Mouse (Mus musculus) embryonic facial prominence, embryonic 10.5 days (tissue): ENCODE measurements around the gene Macrod2. TPM values are rescaled to one million over a fixed set of nuclear protein-coding genes. Genes with fewer than 3 reads are reported as not detected.

ENCODE experiments used
- DNase-seq: peaks from one replicate; pipeline ENCODE4 v3.0.0-alpha.2; 2017; ENCODE audit warnings: low spot score
- H3K27ac ChIP-seq: fragments of 300-500 bp; sonication (generic); replicated peaks from 2 replicates; pipeline ENCODE4 v1.5.1; 2016; ENCODE audit warnings: mild to moderate bottlenecking
- H3K27me3 ChIP-seq: fragments of 300-500 bp; sonication (generic); replicated peaks from 2 replicates; pipeline ENCODE4 v1.6.1; 2016; ENCODE audit warnings: low read depth, mild to moderate bottlenecking; ENCODE audit not compliant: poor library complexity, severe bottlenecking
- H3K36me3 ChIP-seq: fragments of 300-500 bp; sonication (generic); replicated peaks from 2 replicates; pipeline ENCODE4 v1.6.1; 2016; ENCODE audit warnings: mild to moderate bottlenecking, moderate library complexity
- H3K4me1 ChIP-seq: fragments of 300-500 bp; sonication (generic); 2 replicates; pipeline ENCODE4 v1.6.1; 2016
- H3K4me3 ChIP-seq: fragments of 300-500 bp; sonication (generic); 2 replicates; pipeline ENCODE4 v1.5.1; 2016; ENCODE audit warnings: mild to moderate bottlenecking, moderate library complexity
- H3K9me3 ChIP-seq: fragments of 300-500 bp; sonication (generic); 2 replicates; pipeline ENCODE4 v1.6.1; 2016; ENCODE audit warnings: mild to moderate bottlenecking
- WGBS: fragments of 180-500 bp; shearing (Covaris S2); methylation state at CpG from one replicate; pipeline ENCODE4 v1.1.7; 2016; 5-methylcytosine and 5-hydroxymethylcytosine counted together
- polyA plus RNA-seq: library from polyadenylated mRNA; unstranded; fragments of >200 nt; fragmentation: Nextera tagmentation; extraction: Ambion mirVana; gene quantifications from 2 replicates; pipeline ENCODE4 v1.2.1, GENCODE M21; 2016

Macrod2 gene
- polyA plus RNA-seq, 1 experiment from 2014 or later = 25.8 TPM

DNA sequence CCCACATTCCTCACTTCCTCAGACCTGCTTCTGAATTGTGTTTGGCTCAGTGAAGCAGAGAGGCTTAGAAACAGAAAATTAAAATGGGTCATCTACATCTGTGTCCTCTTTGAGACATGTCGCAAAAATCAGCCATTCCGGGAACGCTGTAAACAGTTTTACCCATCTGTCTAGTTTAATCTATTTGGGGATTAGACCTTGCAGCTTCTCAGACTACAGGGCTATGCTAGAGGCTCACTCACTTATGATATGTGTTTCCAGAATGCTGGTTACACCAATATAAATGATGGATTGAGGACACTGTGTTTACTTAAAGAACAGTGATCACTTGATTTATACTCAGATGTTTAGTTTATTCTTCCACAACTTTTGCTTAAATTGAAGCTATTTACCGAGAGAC lies 1475.8 kb downstream of the Macrod2 start:
- no peaks in the 10 kb centered on the region for H3K36me3 ChIP-seq
- no peak overlapping the region for H3K27ac ChIP-seq
- WGBS = 92% methylated on average over 4 of the region's 4 CpGs
- H3K4me1 ChIP-seq = no peaks in the 10 kb centered on the region
- no peak overlapping the region for H3K4me3 ChIP-seq
- no peaks in the 10 kb centered on the region for H3K27me3 ChIP-seq
- no peaks in the 10 kb centered on the region for H3K9me3 ChIP-seq
- DNase-seq = no peak

DNA sequence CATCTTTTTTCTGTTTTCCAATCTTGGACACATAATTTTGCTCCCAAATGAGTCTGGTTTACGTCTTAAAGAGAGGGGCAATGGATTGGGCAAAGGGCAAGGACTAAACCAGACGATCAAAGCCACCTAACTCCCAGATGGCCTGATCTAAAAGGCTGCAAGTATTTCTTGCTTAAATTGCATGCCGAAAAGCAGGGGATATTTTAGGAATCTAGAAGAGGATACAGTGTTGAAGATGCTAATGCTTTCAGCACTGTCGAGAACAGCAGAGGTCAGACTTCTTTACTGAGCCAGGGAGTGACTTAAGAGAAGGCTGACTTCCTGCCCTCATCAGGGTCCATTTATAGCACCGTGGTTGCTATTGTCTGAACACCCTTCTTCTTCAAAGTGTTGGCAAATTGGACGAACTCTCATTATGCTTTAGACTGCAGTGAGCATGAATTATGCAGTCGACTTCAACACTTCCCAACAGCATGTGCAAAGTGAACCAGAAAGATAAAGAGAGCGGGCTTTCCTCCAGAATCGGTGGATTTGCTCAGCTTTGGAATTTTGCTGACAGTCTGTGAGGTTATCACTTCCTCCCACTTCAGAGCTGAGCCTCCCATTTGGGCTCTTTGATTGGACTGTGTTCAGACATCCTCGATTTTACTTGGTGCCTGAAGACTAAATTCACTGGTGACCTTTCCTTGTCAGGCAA lies 1481.2 kb downstream of the Macrod2 start:
- Histone ChIP-seq H3K4me1 (peaks cover 12% of the 10 kb centered on the region), H3K36me3 (no peaks in the 10 kb centered on the region), H3K27ac (peak overlapping the region; percentile 40; the same call in 1 of the 2 replicates), H3K27me3 (no peaks in the 10 kb centered on the region), H3K4me3 (no peak overlapping the region), H3K9me3 (no peaks in the 10 kb centered on the region)
- 55% methylated on average over 10 of the region's 10 CpGs for WGBS
- DNase-seq = no peak

DNA sequence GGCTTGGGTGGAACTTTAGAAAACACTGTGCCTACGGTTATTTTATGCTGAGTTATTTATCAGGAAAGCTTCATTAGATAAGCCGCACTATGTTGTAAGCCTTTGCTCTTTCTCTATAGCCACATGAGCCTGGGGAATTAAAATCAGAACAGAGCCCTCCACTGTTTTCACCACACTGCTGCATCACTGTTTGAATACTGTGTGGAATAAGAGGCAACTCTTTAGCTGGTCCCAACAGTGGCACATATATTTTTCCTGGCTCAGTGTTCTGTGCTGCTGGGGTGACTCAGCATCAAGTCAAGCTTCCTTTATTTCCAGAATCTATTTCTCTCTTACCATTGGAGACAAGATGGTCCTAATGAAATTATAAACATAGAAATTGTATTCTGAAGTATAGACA lies 1481.8 kb downstream of the Macrod2 start:
- no peaks in the 10 kb centered on the region for H3K9me3 ChIP-seq
- no peak for DNase-seq
- WGBS = 89% methylated on average over 2 of the region's 2 CpGs

DNA sequence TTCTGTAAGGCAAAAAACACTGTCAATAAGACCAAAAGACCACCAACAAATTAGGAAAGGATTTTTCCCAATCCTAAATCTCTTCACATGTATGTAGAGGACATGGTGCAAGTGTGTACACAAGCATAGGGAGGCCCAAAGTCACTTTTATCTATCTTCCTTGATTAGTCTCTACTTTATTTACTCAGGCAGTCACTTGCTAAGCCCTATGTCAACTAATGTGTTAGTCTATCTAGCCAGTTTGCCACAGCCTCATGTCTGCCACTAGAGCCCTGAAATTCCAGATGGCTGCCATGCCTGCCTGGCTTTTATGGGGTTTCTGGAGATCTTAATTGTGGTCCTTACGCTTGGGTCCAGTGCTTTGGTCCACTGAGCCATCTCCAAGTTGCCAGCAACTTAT lies 1483.4 kb downstream of the Macrod2 start:
- DNase-seq = no peak
- WGBS = 85% methylated on average over 1 of the region's 1 CpGs
- peak overlapping the region; percentile 69 for H3K27ac ChIP-seq
- H3K4me3 ChIP-seq = no peak overlapping the region
- H3K4me1 ChIP-seq = peaks cover 12% of the 10 kb centered on the region
- no peaks in the 10 kb centered on the region for H3K9me3 ChIP-seq
- H3K36me3 ChIP-seq = no peaks in the 10 kb centered on the region
- H3K27me3 ChIP-seq = no peaks in the 10 kb centered on the region

More for the DNA sequence above, 1481.8 kb downstream of the Macrod2 start:
- Histone ChIP-seq H3K4me3 (no peak overlapping the region), H3K36me3 (no peaks in the 10 kb centered on the region), H3K27me3 (no peaks in the 10 kb centered on the region), H3K4me1 (peaks cover 12% of the 10 kb centered on the region), H3K27ac (peak overlapping the region; percentile 40)

DNA sequence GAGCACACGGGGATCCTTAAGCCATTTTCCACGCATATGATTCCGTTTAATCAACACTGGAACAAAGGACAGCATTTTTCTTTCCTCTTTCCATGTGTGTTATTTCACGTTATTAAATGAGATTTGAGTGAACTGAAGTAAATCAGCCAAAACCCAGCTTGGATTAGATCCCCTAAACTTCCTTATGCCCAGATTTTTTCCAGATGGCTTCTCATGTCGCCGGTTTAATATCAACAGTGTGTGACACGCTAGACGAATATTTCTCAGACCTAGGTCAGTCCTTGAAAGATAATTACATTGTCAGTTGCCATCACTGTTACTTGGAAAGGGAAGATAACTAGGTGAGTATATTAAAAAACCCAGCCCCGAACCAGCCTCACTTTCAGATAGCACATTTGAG lies 1484.6 kb downstream of the Macrod2 start:
- Histone ChIP-seq H3K27me3 (no peaks in the 10 kb centered on the region), H3K27ac (peak overlapping the region; percentile 40; the same call in 1 of the 2 replicates), H3K4me3 (no peak overlapping the region), H3K36me3 (no peaks in the 10 kb centered on the region), H3K9me3 (no peaks in the 10 kb centered on the region), H3K4me1 (peaks cover 12% of the 10 kb centered on the region)
- 44% methylated on average over 9 of the region's 9 CpGs for WGBS
- no peak for DNase-seq

DNA sequence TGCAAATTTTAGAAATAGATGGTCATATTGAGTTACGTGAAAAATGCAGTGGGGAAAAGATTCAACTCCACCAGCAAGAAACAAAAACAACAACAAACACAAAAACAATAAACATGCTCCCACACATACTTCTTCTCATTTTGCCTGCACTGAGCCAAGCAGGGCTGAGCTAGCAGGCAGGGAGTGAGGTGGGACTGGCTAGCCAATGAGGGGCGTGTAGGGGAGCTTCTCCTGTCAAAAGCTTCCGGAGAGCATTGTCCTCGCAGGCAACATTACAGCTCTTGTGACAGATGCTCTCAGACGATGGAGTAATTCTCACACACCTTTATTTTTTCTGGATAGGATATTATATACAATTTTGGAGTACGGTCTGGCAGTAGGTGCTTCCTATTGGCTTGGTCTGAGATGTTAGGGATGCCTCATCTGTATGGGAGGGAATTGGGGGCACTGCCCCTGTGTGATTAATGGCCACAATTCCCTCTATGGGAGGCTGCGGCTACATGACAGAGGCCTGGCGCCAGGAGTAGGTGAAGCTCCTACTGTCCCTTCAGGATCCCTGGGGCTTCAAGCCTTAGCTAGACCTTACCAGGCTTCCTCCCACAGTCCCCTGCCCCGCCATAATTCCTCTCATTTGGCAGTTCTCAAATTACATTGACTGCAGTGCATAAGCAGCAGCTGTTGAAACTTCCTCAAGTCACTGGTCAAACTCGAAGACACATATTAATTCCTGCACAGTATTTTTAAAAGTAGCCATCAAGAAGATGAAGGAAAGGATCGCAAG lies 1491.8 kb downstream of the Macrod2 start:
- no peak overlapping the region for H3K4me3 ChIP-seq
- H3K9me3 ChIP-seq = no peaks in the 10 kb centered on the region
- WGBS = 70% methylated on average over 11 of the region's 11 CpGs
- peaks cover 12% of the 10 kb centered on the region for H3K4me1 ChIP-seq
- peak; percentile 15 for DNase-seq
- H3K36me3 ChIP-seq = no peaks in the 10 kb centered on the region
- no peaks in the 10 kb centered on the region for H3K27me3 ChIP-seq
- H3K27ac ChIP-seq = no peak overlapping the region; the same call in 1 of the 2 replicates

DNA sequence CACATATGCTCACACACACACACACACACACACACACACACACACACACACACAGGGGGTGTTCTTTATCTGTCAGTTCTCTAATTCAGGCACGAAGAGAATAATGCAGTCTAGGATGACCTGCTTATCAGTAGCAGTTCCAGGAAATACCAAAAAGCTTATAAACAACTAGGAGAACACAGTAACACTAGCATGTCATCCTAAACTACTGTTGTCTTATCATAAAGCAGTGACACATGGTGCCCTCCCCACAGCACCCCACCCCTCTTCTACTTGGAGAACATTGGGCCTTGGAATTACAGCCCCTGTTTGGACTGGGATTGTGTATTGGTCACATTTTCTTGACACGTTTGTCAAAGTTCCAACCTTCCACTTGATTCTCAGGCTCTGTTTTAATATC lies 1494.4 kb downstream of the Macrod2 start:
- no peak overlapping the region for H3K4me3 ChIP-seq
- WGBS = 85% methylated on average over 2 of the region's 2 CpGs
- H3K27me3 ChIP-seq = no peaks in the 10 kb centered on the region
- peaks cover 12% of the 10 kb centered on the region for H3K4me1 ChIP-seq
- H3K36me3 ChIP-seq = no peaks in the 10 kb centered on the region
- H3K9me3 ChIP-seq = no peaks in the 10 kb centered on the region
- no peak for DNase-seq
- H3K27ac ChIP-seq = no peak overlapping the region

DNA sequence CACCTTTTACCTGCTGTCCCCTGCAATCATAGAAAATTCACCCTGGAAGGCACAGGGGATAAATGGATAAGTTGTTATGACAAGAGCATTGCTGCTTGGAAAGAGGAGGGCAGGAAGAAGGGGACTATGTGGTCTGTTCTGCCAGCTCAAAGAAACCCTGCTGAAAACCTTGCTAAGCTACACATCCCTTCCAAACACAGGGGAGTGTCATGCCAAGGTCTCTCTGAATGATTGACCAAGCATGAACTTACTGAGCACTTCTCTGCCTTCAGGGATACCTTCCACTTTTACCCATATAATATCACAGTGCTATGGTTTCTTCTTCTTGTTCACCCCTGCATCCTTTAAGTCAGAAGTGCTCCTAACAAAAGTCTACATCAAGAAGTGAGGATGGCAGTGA lies 1502.8 kb downstream of the Macrod2 start:
- DNase-seq = no peak
- H3K27me3 ChIP-seq = no peaks in the 10 kb centered on the region
- H3K36me3 ChIP-seq = no peaks in the 10 kb centered on the region

DNA sequence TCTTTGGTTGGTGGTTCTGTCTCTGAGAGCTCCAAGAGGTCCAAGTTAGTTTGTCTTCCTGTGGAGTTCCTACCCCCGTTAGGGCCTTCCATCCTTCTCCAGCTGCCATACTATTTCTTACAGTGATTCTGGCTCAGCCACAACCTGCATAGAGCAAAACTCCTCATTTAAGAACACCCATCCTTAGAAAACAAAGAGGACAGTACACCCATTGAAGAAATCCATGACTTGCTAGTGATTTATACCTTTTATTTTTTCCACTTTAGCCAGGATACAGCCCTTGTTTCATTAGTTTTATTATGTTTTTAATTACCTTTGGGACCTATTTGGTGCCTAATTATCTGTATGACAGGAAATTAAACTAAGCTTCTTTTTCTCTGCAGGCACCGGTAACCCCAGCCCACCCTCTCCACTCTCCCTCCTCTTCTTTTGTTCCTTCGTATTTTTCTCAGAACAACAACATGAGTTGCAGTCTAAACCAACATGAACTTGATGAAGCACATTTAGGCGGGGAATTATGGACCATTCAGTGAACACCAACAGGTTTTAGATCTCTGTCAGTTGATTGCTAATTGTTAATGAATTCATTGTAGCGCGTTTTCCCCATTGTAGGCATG lies 1516.8 kb downstream of the Macrod2 start:
- 73% methylated on average over 6 of the region's 6 CpGs for WGBS
- Histone ChIP-seq H3K9me3 (no peaks in the 10 kb centered on the region), H3K36me3 (no peaks in the 10 kb centered on the region), H3K27me3 (no peaks in the 10 kb centered on the region), H3K4me1 (peaks cover 4% of the 10 kb centered on the region; the same call in 1 of the 2 replicates), H3K4me3 (no peak overlapping the region), H3K27ac (no peak overlapping the region)
- no peak for DNase-seq

More for the DNA sequence above, 1502.8 kb downstream of the Macrod2 start:
- Histone ChIP-seq H3K9me3 (no peaks in the 10 kb centered on the region), H3K4me1 (no peaks in the 10 kb centered on the region), H3K27ac (no peak overlapping the region), H3K4me3 (no peak overlapping the region)

DNA sequence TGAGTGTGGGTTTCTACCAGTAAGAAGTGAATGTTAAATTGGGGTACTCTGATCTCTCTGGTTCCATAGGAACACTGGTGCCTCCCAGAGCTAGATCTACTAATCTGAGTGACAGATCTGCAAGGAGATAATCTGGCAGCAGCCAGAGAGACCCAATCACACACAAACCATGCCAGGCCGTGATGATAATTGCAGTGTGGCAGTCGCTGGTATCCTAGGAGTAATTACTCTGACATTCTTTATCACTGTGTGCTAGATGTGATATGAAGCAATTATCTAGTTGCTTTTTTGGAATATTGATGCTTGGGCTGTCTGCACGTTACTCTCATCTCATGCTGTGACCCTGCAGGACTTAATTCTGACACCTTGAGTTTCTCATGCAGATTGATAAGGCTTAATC lies 1518.4 kb downstream of the Macrod2 start:
- Histone ChIP-seq H3K36me3 (no peaks in the 10 kb centered on the region), H3K9me3 (no peaks in the 10 kb centered on the region), H3K4me3 (no peak overlapping the region), H3K4me1 (peaks cover 4% of the 10 kb centered on the region; the same call in 1 of the 2 replicates), H3K27me3 (no peaks in the 10 kb centered on the region), H3K27ac (no peak overlapping the region)
- DNase-seq = no peak
- WGBS = 66% methylated on average over 3 of the region's 3 CpGs

DNA sequence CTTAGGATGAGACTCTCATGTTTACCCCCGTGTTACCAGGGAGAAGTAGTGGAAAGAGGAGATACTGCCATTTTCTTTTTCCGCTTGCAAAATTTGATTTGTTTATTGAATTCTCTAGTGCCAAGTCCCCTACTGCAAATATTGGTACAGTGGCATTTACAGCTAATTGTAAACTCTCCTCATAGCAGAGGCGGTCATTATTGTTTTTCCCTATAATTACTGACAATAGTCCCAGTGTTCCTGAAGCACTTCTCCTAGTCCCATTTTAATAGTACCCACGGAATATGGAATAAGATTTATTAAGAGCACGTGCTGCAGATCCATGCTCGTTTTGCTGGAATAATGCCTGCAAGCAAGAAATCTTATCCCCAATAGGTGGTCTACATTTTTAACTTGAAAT lies 1518.8 kb downstream of the Macrod2 start:
- H3K9me3 ChIP-seq = no peaks in the 10 kb centered on the region
- 84% methylated on average over 6 of the region's 6 CpGs for WGBS
- no peak for DNase-seq

DNA sequence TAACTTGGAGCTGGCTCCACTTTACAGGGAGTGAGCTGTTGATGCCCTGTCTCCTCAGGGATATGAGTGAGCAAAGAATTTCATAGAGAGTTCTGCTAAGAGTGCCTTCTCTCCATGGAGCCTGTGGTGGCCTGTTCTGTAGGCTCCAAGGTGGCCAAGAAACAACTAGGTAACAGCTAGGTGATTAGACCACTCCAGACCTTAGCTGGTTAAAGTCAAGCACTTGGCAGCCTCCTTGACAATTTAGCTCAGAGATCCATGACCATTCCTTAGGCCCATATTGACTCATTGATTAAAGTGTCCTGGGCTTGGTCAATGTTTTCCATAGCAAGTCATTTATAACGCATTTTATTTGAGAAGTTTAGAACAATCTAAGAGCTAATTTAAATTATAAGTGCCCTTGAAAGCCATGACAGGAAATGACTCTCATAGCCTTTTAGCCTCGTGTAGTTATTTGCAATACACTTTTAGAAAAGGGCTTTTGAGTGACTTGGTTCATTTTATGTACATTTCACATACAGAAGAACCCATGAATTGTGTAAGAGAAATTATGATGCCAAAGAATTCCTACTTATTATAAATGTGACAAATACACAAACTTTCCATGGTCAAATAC lies 1525.4 kb downstream of the Macrod2 start:
- 79% methylated on average over 2 of the region's 2 CpGs for WGBS
- H3K4me3 ChIP-seq = no peak overlapping the region
- no peaks in the 10 kb centered on the region for H3K27me3 ChIP-seq
- H3K9me3 ChIP-seq = no peaks in the 10 kb centered on the region
- no peak for DNase-seq
- no peaks in the 10 kb centered on the region for H3K36me3 ChIP-seq
- no peak overlapping the region for H3K27ac ChIP-seq
- no peaks in the 10 kb centered on the region for H3K4me1 ChIP-seq

More for the DNA sequence above, 1518.8 kb downstream of the Macrod2 start:
- no peaks in the 10 kb centered on the region for H3K27me3 ChIP-seq
- peaks cover 4% of the 10 kb centered on the region; the same call in 1 of the 2 replicates for H3K4me1 ChIP-seq
- no peak overlapping the region for H3K27ac ChIP-seq
- H3K36me3 ChIP-seq = no peaks in the 10 kb centered on the region
- H3K4me3 ChIP-seq = no peak overlapping the region
